Mouse (Mus musculus): Measurements from ENCODE around the gene Lrfn3.
A peak's percentile ranks its signal among the peaks of the same experiment; 100 is the strongest.

DNA sequence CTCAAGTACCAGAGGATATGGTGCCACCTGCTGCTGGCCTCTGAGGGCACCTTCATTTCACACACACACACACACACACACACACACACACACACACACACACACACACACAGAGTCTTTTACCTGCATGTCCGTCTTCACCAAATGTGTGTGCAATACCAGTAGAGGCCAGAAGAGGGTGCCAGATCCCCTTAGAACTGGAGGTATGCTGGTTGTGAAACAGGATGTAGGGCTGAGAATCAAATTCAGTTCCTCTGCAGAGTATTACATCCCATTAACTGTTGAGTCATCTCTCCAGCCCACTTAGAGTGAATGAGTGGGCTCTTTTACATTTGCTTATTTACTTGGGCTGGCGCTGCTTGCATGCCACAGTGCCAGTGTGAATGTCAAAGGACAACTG is 37.2 kb downstream of the Lrfn3 start:
- TF ChIP-seq POLR2A (IDR thresholded peaks at IDR 0.05; ENCODE audit: extremely low read depth, insufficient read depth, low read length) (no peak), CTCF (IDR thresholded peaks at IDR 0.05; ENCODE audit: extremely low read depth, insufficient read depth, low read length) (peak; percentile 48; the same call in 1 of the 2 replicates)
